Mouse (Mus musculus): ENCODE data around the gene Gm20767.
"Not testable (repeated sequence)": the region's sequence is repeated elsewhere in the genome, so short reads cannot be mapped to it uniquely, and the experiment has no call there.

The Gm20767 gene

GRCm38 (mm10) chr13:120139946-120140345 is at the start of gene Gm20767:
Gene Gm20767, plus strand, starts transcription at chr13:120140246.
- DNase-seq, result not testable (repeated sequence)

- DNase-seq, result not testable (repeated sequence)
These were observed 47.1 kb upstream of the Gm20767 start for GRCm38 (mm10) chr13:120092950-120093349.

- not testable (repeated sequence) for DNase-seq
These were observed 43.7 kb upstream of the Gm20767 start for GRCm38 (mm10) chr13:120096241-120096937.

- DNase-seq, result not testable (repeated sequence)
These were observed 43.1 kb upstream of the Gm20767 start for GRCm38 (mm10) chr13:120096938-120097256.

- DNase-seq, result not testable (repeated sequence)
These were observed 40.7 kb upstream of the Gm20767 start for GRCm38 (mm10) chr13:120099327-120099726.

GRCm38 (mm10) chr13:120106504-120106903 is 33.5 kb upstream of the Gm20767 start:
- not testable (repeated sequence) for DNase-seq

GRCm38 (mm10) chr13:120107000-120107399 is 33.0 kb upstream of the Gm20767 start:
- not testable (repeated sequence) for DNase-seq

GRCm38 (mm10) chr13:120142348-120142747 is 2.3 kb downstream of the Gm20767 start:
- DNase-seq, result not testable (repeated sequence)

- DNase-seq, result not testable (repeated sequence)
These were observed 9.8 kb downstream of the Gm20767 start for GRCm38 (mm10) chr13:120149660-120150407.

- DNase-seq, result not testable (repeated sequence)
These were observed 10.5 kb downstream of the Gm20767 start for GRCm38 (mm10) chr13:120150589-120150988.

- not testable (repeated sequence) for DNase-seq
These were observed 28.3 kb downstream of the Gm20767 start for GRCm38 (mm10) chr13:120168301-120168700.

GRCm38 (mm10) chr13:120172133-120172532 is 32.1 kb downstream of the Gm20767 start, which contains the start of gene Gm21818:
Gene Gm21818, plus strand, starts transcription at chr13:120172433.
- DNase-seq, result not testable (repeated sequence)

GRCm38 (mm10) chr13:120196189-120196821 is 56.3 kb downstream of the Gm20767 start:
- not testable (repeated sequence) for DNase-seq
